Mouse (Mus musculus) embryonic facial prominence, embryonic 15.5 days (tissue): Measurements from ENCODE around the gene Rps6ka5. TPM values are rescaled to one million over a fixed set of nuclear protein-coding genes. Genes with fewer than 3 reads are reported as not detected.

Experiments
- ATAC-seq: fragments of 200-750 bp; cut with Nextera tagmentation; 2 replicates; pipeline ENCODE4 v1.8.0; 2017; ENCODE audit warnings: low read depth, moderate TSS enrichment; ENCODE audit not compliant: insufficient number of reproducible peaks, low FRiP score, low TSS enrichment
- H3K27ac ChIP-seq: fragments of 300-500 bp; sonication (generic); replicated peaks from 2 replicates; pipeline ENCODE4 v1.5.1; 2015; ENCODE audit warnings: mild to moderate bottlenecking, inconsistent platforms
- H3K27me3 ChIP-seq: fragments of 300-500 bp; sonication (generic); 2 replicates; pipeline ENCODE4 v1.6.1; 2015; ENCODE audit warnings: inconsistent platforms
- H3K36me3 ChIP-seq: fragments of 300-500 bp; sonication (generic); 2 replicates; pipeline ENCODE4 v1.6.1; 2015; ENCODE audit warnings: mild to moderate bottlenecking, inconsistent platforms
- H3K4me1 ChIP-seq: fragments of 300-500 bp; sonication (generic); 2 replicates; pipeline ENCODE4 v1.6.1; 2015; ENCODE audit warnings: inconsistent platforms
- H3K4me2 ChIP-seq: fragments of 300-500 bp; sonication (generic); replicated peaks from 2 replicates; pipeline ENCODE4 v1.6.1; 2015; ENCODE audit warnings: mild to moderate bottlenecking, inconsistent platforms
- H3K4me3 ChIP-seq: fragments of 300-500 bp; sonication (generic); replicated peaks from 2 replicates; pipeline ENCODE4 v1.5.1; 2015; ENCODE audit warnings: mild to moderate bottlenecking, inconsistent platforms
- H3K9ac ChIP-seq: fragments of 300-500 bp; sonication (generic); 2 replicates; pipeline ENCODE4 v1.6.1; 2015; ENCODE audit warnings: inconsistent platforms
- H3K9me3 ChIP-seq: fragments of 300-500 bp; sonication (generic); replicated peaks from 2 replicates; pipeline ENCODE4 v1.6.1; 2016; ENCODE audit warnings: inconsistent platforms
- WGBS: fragments of 180-500 bp; shearing (Covaris S2); methylation state at CpG from one replicate; pipeline ENCODE4 v1.1.7; 2015; 5-methylcytosine and 5-hydroxymethylcytosine counted together
- polyA plus RNA-seq: library from polyadenylated mRNA; unstranded; fragments of >200 nt; fragmentation: Nextera tagmentation; extraction: Ambion mirVana; gene quantifications from 2 replicates; pipeline ENCODE4 v1.2.1, GENCODE M21; 2015

The Rps6ka5 gene
- polyA plus RNA-seq, 1 experiment from 2014 or later = 4.5 TPM

DNA sequence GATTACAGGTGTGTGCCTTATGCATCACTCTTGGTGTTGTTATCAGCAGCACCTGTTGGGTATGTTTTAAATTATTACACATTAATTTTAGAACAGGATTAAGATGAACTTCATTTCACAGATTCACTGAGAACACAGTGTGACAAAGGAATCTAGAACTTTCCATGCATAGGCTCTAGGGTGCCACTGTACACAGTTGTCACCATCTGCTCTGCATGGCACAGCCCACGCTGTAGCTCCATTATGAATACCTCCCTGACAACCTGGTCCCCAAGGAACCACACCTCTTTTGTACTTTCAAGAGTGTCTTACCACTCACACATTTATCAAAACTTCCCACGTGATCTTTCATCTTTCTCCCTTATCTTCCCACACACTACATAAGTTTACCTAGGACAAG is 140.2 kb downstream of the Rps6ka5 start:
- H3K27ac ChIP-seq = no peak overlapping the region
- H3K4me1 ChIP-seq = no peaks in the 10 kb centered on the region
- WGBS = 84% methylated on average over 2 of the region's 2 CpGs
- ATAC-seq = no peak
- no peak overlapping the region for H3K4me2 ChIP-seq
- no peak overlapping the region for H3K9ac ChIP-seq
- H3K36me3 ChIP-seq = no peaks in the 10 kb centered on the region
- H3K9me3 ChIP-seq = no peaks in the 10 kb centered on the region
- H3K4me3 ChIP-seq = no peak overlapping the region
- no peaks in the 10 kb centered on the region for H3K27me3 ChIP-seq

DNA sequence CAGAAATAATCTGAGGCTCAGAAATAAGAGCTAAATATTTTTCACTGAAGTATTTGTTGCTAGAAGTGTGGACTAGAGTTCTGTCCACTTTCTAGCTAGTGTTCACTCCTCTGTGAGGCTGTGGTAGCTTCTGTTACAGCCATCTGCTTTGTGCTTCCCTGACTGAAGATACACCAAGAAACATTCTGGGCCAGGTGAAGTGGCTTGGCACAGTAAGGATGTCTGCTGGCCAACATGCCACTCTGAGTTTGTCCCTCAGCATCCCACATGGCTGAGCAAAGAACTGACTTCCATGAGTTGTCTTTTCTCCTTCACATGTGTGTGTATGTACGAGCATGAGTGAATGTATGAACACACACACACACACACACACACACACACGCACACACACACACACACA is 147.6 kb downstream of the Rps6ka5 start:
- Histone ChIP-seq H3K4me2 (no peak overlapping the region), H3K27me3 (no peaks in the 10 kb centered on the region), H3K27ac (no peak overlapping the region), H3K36me3 (no peaks in the 10 kb centered on the region), H3K4me1 (no peaks in the 10 kb centered on the region), H3K9ac (no peak overlapping the region), H3K4me3 (no peak overlapping the region), H3K9me3 (no peaks in the 10 kb centered on the region)
- 93% methylated on average over 2 of the region's 2 CpGs for WGBS
- no peak for ATAC-seq

DNA sequence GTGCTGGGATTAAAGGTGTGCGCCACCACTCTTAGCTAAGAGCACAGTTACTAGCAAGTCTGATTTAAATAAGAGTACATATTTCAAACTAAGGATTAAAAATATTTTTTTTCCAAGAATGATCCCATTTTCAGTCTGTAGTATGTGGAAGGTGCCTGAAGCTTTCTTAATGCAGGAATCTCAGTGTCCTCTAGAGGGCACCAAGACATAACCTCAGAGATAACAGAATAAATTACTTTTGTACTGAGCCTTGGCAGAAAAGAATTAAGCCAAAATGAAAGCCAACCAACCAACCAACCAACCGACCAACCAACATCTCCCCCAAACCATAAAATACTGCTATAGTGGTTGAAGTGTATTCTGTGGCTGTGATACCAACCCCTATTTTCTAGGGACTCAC is 148.5 kb downstream of the Rps6ka5 start:
- H3K36me3 ChIP-seq = no peaks in the 10 kb centered on the region
- H3K27ac ChIP-seq = no peak overlapping the region
- H3K9me3 ChIP-seq = no peaks in the 10 kb centered on the region
- H3K4me1 ChIP-seq = no peaks in the 10 kb centered on the region
- no peaks in the 10 kb centered on the region for H3K27me3 ChIP-seq
- 54% methylated on average over 2 of the region's 2 CpGs for WGBS
- no peak overlapping the region for H3K4me2 ChIP-seq
- ATAC-seq = no peak
- H3K9ac ChIP-seq = no peak overlapping the region
- H3K4me3 ChIP-seq = no peak overlapping the region

DNA sequence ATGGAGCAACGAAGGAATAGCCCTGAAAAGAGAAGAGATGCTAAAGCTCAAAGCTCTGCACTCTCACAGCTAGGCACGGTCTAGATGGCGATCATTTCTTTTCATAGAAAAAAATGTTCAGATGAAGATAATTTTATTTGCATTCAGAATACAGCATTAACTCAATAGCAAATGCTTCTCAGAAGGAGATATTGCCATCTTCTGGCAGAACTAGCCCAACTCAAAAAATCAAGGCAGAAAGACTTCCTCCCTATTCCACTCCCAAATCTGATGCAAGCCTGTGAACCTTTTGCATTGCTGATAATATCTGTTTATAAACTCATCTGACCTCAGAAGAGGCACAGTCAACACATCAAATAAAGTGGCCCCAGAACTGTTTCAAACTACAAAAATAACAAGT is 151.0 kb downstream of the Rps6ka5 start:
- no peaks in the 10 kb centered on the region for H3K27me3 ChIP-seq
- H3K9me3 ChIP-seq = no peaks in the 10 kb centered on the region
- H3K4me2 ChIP-seq = no peak overlapping the region
- no peak overlapping the region for H3K9ac ChIP-seq
- H3K36me3 ChIP-seq = no peaks in the 10 kb centered on the region
- H3K27ac ChIP-seq = no peak overlapping the region
- H3K4me1 ChIP-seq = no peaks in the 10 kb centered on the region
- WGBS = 73% methylated on average over 3 of the region's 3 CpGs
- no peak overlapping the region for H3K4me3 ChIP-seq
- no peak for ATAC-seq

- no peak overlapping the region for H3K4me3 ChIP-seq
- no peaks in the 10 kb centered on the region for H3K36me3 ChIP-seq
- H3K9ac ChIP-seq = no peak overlapping the region
Observed at GRCm38 (mm10) chr12:100570522-100571072, 156.2 kb downstream of the Rps6ka5 start.

GRCm38 (mm10) chr12:100568831-100569230 is 158.0 kb downstream of the Rps6ka5 start:
- 78% methylated on average over 7 of the region's 7 CpGs for WGBS
- H3K9me3 ChIP-seq = no peaks in the 10 kb centered on the region
- no peak for ATAC-seq

More at GRCm38 (mm10) chr12:100570522-100571072, 156.2 kb downstream of the Rps6ka5 start:
- H3K9me3 ChIP-seq = no peaks in the 10 kb centered on the region
- no peak overlapping the region for H3K27ac ChIP-seq
- H3K4me1 ChIP-seq = no peaks in the 10 kb centered on the region
- no peak overlapping the region for H3K4me2 ChIP-seq
- WGBS = 78% methylated on average over 12 of the region's 12 CpGs
- ATAC-seq = no peak
- H3K27me3 ChIP-seq = no peaks in the 10 kb centered on the region

GRCm38 (mm10) chr12:100568105-100568504 is 158.7 kb downstream of the Rps6ka5 start:
- Histone ChIP-seq H3K27me3 (no peaks in the 10 kb centered on the region), H3K9me3 (no peaks in the 10 kb centered on the region), H3K4me1 (no peaks in the 10 kb centered on the region), H3K4me3 (no peak overlapping the region), H3K4me2 (no peak overlapping the region), H3K27ac (no peak overlapping the region), H3K9ac (no peak overlapping the region), H3K36me3 (no peaks in the 10 kb centered on the region)
- no peak for ATAC-seq
- whole genome bisulfite sequencing = 76% methylated on average over 6 of the region's 6 CpGs

More at GRCm38 (mm10) chr12:100568831-100569230, 158.0 kb downstream of the Rps6ka5 start:
- Histone ChIP-seq H3K27ac (no peak overlapping the region), H3K9ac (no peak overlapping the region), H3K36me3 (no peaks in the 10 kb centered on the region), H3K4me2 (no peak overlapping the region), H3K27me3 (no peaks in the 10 kb centered on the region), H3K4me3 (no peak overlapping the region), H3K4me1 (no peaks in the 10 kb centered on the region)

DNA sequence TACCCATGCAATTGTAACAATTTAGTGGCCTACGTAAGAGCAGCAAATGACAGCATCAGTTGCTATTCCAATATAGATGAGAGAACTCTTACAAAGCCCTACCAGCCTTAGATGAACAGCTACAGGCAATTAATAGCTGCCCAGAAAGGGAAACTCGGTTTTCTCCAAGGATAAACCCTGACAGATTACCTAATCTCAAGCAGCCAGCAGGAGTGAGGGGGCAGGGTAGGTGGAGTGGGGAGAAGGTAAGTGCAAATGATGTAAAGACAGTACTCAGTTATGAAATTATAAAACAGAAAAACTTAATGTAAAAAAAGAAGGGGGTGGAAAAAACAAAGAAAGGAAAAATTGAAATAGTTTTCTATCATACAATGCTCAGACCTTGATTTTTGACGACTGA is 159.2 kb downstream of the Rps6ka5 start:
- WGBS = 74% methylated on average over 3 of the region's 3 CpGs
- Histone ChIP-seq H3K4me1 (no peaks in the 10 kb centered on the region), H3K27me3 (no peaks in the 10 kb centered on the region), H3K9ac (no peak overlapping the region), H3K36me3 (no peaks in the 10 kb centered on the region), H3K4me2 (no peak overlapping the region), H3K9me3 (no peaks in the 10 kb centered on the region), H3K27ac (no peak overlapping the region), H3K4me3 (no peak overlapping the region)
- ATAC-seq = no peak

GRCm38 (mm10) chr12:100553675-100554074 is 173.1 kb downstream of the Rps6ka5 start:
- Histone ChIP-seq H3K4me1 (no peaks in the 10 kb centered on the region), H3K36me3 (peaks cover 14% of the 10 kb centered on the region; the same call in 1 of the 2 replicates), H3K9me3 (no peaks in the 10 kb centered on the region), H3K4me2 (no peak overlapping the region), H3K27me3 (no peaks in the 10 kb centered on the region), H3K27ac (no peak overlapping the region), H3K9ac (no peak overlapping the region), H3K4me3 (no peak overlapping the region)
- no peak for ATAC-seq
- 83% methylated on average over 6 of the region's 6 CpGs for WGBS

- 81% methylated on average over 1 of the region's 1 CpGs for WGBS
- Histone ChIP-seq H3K9ac (no peak overlapping the region), H3K9me3 (no peaks in the 10 kb centered on the region), H3K4me1 (no peaks in the 10 kb centered on the region), H3K4me3 (no peak overlapping the region), H3K27ac (no peak overlapping the region), H3K36me3 (peaks cover 14% of the 10 kb centered on the region; the same call in 1 of the 2 replicates), H3K4me2 (no peak overlapping the region), H3K27me3 (no peaks in the 10 kb centered on the region)
- no peak for ATAC-seq
Observed at GRCm38 (mm10) chr12:100551972-100552371, 174.8 kb downstream of the Rps6ka5 start.

- WGBS = 66% methylated on average over 4 of the region's 4 CpGs
- H3K27ac ChIP-seq = no peak overlapping the region
- H3K9me3 ChIP-seq = no peaks in the 10 kb centered on the region
- ATAC-seq = no peak
- H3K36me3 ChIP-seq = no peaks in the 10 kb centered on the region
- no peak overlapping the region for H3K4me2 ChIP-seq
- no peak overlapping the region for H3K9ac ChIP-seq
- H3K4me1 ChIP-seq = no peaks in the 10 kb centered on the region
- H3K4me3 ChIP-seq = no peak overlapping the region
- H3K27me3 ChIP-seq = no peaks in the 10 kb centered on the region
Observed at GRCm38 (mm10) chr12:100544194-100544567, 182.6 kb downstream of the Rps6ka5 start.

DNA sequence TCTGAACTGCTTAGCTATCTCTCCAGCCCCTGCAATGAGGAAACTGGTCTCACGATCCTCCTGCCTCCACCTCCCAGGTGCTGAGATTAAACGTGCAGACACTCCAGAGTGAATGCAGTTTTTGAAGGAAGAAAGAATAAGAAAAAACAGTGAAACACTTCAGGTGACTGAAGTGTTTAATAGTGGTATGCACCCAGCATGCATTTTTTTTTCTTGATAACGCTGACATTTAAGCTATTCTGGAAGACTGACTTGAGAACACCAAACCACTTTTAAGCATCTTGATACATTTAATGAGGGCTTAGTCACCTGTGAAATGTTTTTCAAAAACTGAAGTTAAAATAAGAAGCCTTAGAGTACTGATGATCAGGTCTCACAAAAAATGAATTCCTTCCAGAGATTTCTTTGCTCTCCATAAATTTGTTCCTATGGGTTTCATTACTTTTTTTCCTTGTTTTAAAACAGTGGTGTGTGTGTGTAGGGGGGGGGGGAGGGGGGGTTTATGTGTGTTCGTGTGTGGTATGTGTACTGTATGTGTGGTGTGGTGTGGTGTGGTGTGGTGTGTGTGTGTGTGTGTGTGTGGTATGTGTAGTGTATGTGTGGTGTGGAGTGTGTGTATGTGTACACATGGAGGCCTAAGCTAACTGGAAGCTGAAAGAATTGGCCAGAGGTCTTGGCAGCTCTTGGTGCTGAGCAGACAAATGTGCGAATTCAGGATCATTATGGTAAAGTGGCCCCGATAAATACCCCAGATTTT is 183.2 kb downstream of the Rps6ka5 start:
- no peaks in the 10 kb centered on the region for H3K27me3 ChIP-seq
- WGBS = 68% methylated on average over 6 of the region's 6 CpGs
- H3K9me3 ChIP-seq = no peaks in the 10 kb centered on the region
- H3K9ac ChIP-seq = no peak overlapping the region
- ATAC-seq = no peak
- no peak overlapping the region for H3K4me2 ChIP-seq
- no peak overlapping the region for H3K27ac ChIP-seq
- no peaks in the 10 kb centered on the region for H3K36me3 ChIP-seq
- no peak overlapping the region for H3K4me3 ChIP-seq
- no peaks in the 10 kb centered on the region for H3K4me1 ChIP-seq
